Mouse (Mus musculus) granulocyte monocyte progenitor cell, adult 5-6 weeks (primary cell): ENCODE results near the gene Prcc. TPM values are rescaled to one million over a fixed set of nuclear protein-coding genes. Genes with fewer than 3 reads are reported as not detected.
"Not testable (repeated sequence)": the region's sequence is repeated elsewhere in the genome, so short reads cannot be mapped to it uniquely, and the experiment has no call there.

Experiments used
- ATAC-seq: replicated peaks from 2 replicates; pipeline ENCODE4 v1.8.0; 2016; ENCODE audit warnings: mild to moderate bottlenecking, moderate TSS enrichment, inconsistent platforms; ENCODE audit not compliant: poor library complexity, severe bottlenecking
- total RNA-seq, 2 experiments: library from RNA; stranded (forward) in 1 of 2; stranded (reverse) in 1 of 2; fragments of 200-712, 200-1000 nt in 1 of 2; fragments of >200 nt in 1 of 2; fragmentation: Nextera tagmentation in 1 of 2; gene quantifications; 2 replicates each; pipeline ENCODE4 v1.2.3; 2014 to 2017

The Prcc gene
- total RNA-seq, 2 experiments from 2014 or later, result 25.9 to 29.6 TPM

DNA sequence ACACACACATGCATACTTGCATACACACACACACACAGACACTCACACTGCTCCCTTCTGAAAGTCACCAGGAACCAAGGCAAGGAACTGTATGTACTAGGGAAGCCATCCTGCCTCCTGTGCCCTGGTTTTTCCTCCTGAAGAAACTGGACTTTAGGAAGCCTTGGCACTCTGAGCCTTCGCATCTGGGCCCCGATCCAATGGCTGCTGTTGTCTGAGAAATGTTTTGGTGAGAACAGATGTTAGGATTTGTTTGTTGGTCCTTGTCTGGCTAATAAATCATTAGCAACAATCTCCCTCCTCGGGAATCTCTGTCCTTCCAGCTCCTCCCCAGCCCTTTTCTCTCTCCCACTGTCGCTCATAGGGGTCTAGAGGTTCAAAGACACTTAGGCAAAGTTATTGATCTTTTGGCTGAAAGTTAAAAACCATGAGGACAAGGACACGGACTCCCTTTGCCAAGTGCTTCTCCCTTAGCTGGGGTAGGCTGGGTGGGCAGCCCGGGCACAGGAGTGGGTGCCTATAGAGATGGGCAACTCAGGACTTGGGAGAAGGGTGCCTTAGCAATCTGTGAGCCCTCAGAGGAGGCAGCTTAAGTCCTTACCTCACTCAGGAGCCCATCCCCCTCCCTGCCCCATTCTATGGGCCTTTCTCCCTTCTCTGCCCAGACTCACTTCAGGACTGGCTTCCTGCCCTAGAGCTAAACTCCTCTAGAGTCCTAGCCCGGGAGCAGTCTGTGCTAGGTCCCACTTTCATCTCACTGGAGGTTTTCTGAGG lies 30.4 kb downstream of the Prcc start:
- no peak for ATAC-seq

DNA sequence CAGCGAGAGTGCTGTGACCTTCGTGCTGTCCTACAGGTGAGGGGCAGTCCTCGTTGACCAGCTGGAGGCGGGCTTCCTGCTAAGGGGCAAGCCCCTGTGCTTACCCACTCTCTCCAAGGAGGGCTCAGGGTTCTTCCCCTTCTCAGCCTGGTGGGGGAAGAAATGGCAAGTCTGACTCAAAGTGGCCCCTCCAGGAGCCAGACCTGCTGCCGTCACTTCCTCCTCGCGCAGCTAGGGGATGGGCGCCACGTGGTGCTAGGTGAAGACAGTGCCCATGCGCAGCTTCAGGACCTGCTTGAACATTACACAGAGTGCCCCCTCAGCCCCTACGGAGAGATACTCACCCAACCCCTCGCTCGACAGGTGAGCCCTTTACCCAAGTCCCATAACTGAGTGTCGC lies 36.3 kb downstream of the Prcc start:
- peak; percentile 66 for ATAC-seq

DNA sequence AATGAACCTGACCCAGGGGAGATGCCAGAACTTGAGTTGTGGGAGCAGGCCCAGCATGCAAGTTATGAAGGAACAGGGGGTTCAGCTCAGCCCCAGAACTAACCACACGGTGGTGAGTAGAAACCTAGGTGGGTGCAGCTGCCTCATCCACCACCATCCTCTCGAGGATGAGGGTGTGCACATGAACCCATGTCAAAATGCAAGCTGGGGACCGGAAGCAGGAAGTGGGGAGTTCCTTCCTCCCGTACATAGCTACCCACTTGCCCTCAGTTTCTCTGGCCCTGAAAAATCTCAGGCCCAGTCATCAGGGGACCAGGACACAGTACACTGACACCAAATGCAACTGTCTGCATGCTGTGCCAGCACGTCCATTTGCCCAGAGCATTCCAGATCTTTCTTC lies 37.7 kb downstream of the Prcc start:
- peak; percentile 29; the same call in 1 of the 2 replicates for ATAC-seq

DNA sequence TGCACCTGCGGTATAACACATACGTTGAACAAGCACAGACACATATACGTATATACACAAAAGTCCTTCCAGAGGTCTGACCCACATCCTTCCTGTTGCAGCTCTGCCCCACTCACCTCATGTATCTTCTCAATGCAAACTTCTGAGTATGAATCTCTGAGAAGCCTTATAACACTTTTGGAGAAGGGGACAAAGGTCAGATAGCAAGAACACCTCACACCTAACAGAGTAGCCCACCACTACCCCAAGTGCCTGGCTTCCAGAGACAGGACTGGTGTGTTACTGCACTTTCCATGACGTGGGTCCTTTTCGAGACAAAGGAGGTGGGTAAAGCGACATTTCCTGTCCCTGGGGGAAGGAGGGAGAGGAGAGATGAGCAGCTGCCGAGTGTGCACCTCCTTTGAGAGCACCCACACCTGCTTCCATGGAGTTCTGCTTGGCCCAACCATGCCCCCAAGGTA lies 38.7 kb downstream of the Prcc start, which contains the start of gene Sh2d2a:
TSS of gene Sh2d2a (plus strand) at position 106 of the 461 bp plus-strand sequence.
- no peak for ATAC-seq

DNA sequence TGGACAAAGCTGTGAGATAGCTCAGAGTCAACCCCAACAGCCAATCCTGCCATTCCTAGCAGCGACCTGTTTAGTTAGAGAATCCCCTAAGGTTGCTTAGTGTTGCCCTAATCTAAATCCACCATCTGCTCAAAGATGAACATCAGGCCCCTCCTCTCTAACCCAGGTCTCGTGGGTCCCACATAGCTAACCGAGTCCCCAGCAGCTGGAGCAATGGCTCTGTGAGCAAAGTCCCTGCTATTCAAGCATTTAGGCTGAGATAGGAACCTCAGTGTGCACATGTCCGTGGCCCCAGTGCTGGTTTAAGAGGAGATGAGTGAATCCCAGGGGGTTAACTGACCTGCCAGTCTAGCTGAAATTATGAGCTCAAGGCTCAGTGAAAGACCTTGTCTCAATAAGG lies 39.2 kb downstream of the Prcc start:
- ATAC-seq, result no peak

DNA sequence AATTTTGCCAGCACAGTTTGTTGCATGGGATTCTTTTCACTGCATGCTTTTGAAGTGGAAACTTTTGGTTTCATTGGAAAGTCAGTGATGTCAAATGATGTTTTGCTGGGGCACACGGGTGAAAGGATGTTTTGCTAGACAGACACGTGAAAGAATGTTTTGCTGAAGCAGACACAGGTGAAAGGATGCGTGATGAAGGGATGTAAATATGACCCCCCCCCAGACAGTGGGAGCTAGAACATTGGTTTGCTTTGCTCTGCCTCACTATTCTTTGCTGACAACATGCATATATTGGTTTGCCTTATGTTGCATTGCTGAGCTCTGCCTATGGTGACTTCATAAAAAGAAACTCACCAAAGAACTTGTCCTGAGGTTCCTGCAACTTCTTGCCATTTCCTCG lies 40.4 kb downstream of the Prcc start:
- ATAC-seq, result no peak

DNA sequence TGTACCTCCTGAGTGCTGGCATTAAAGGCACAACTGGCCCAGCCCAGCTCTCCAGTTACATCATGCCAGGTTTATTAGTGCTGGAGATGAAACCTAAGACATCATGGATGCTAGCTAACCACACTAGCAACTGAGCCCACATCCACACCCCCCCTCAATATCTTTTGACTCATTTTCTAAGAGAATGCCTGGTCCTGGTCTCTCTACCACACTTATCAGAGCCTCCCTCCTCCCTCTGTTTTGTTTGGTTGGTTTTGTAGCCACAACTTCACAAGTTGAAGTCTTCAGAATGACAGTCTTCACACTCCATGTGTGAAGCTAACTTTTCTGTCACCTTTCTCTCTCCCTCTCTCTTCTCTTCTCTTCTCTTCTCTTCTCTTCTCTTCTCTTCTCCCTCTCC lies 44.5 kb downstream of the Prcc start:
- ATAC-seq, result no peak

DNA sequence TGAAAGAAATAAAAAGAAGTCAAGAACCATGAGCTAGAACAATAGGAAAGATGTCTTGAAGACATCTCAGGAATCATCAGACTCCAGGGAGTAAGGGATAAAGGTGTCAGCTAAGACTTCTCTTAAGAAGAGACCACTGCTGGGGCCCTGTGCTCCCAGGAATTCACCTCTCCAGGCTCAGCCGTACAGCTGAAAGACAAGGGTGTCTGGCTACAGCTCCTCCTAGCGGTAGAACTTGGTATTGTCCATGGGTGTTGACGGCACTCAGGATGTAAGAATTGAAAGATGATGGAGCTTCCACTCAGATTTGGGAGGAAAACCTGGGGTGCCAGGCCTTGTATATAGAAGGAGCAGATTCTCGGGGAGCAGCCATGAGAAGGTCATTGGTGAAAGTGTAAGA lies 46.8 kb downstream of the Prcc start:
- ATAC-seq, result peak; percentile 80

DNA sequence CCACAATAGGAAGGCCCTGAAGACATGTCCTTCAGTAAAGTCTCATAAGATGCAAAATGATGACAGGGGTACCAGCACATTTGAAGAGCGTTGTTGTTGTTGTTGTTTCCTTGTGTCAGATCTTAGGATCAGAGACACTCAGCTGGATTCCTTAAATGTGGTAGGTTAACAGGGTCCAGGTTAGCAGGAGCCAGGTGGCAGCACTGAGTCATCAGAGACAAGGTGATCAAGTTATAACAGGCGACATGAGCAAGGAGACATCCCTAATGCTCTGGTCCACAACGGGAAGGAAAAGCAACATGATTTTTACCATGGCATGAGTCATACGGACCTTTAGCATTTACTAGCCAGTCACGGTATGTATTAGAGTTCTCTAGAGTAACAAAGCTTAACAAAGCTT lies 51.9 kb downstream of the Prcc start:
- no peak for ATAC-seq

DNA sequence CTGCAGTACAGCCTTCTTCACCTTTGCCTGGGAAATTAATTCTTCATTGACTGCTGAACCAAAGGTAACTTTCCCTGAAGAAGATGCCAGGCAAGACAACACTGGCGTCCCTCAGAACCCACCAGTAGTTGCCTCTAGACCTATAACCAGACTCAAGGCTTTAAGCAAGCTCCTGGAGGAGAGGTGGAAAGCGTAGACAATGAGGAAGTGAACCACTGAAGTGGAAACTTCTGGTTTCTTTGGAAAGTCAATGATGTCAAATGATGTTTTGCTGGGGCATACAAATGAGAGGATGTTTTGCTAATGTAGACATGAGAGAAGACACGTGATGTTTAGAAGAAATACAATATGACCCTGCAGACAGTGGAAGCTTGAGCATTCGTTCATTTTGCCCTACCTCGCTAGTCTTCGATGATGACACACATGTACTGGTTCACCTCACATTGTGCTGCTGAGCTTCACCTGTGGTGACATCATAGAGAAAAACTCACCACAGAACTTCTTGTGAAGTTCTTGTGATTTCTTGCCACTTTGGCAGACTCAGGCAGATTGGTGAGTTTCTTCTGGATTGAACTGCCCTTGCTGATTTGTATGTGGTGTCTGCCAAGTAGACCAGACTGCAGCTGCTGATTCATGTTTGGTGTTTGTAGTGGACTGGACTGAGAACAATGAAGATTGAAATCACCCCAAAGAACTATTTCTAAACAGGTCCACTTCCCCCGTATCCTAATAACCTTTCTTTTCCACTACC lies 53.1 kb downstream of the Prcc start:
- no peak for ATAC-seq

DNA sequence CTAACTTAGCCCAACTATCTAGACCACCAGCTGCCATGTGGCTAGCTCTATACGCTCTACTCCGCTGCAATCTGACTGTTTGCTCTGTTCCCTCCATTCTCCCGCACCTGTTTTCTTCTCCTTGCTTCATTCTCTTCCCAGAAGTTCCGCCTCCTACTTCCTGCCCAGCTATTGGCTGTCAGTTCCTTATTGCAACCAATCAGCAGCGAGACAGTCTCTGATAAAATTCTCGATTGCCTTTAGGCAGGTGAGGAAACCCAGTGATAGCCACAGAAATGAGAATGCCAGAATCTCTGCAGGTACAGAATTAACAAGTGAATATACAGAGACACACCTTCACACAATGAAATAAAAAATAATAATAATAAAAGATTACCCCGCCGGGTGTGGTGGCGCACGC lies 56.4 kb downstream of the Prcc start:
- no peak; the same call in 1 of the 2 replicates for ATAC-seq

DNA sequence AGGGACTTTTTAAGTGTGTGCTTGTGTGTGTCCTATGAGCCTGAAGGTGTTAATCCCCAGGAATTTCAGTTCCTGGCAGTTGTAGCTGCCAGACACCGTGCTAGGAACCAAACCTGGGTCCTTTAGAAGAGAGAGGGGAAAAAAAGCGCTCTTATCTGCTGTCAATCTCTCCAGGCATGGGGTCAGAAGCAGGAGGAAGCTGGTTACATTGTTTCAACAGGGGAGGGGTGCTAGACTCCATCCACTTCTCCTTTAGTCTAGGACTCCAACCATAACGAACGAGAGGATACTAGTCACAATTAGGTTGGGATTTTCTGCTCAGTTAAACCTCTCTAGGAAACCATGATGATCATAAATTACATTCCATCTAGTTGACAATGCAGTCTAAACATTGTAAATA lies 57.0 kb downstream of the Prcc start:
- peak; percentile 76 for ATAC-seq

DNA sequence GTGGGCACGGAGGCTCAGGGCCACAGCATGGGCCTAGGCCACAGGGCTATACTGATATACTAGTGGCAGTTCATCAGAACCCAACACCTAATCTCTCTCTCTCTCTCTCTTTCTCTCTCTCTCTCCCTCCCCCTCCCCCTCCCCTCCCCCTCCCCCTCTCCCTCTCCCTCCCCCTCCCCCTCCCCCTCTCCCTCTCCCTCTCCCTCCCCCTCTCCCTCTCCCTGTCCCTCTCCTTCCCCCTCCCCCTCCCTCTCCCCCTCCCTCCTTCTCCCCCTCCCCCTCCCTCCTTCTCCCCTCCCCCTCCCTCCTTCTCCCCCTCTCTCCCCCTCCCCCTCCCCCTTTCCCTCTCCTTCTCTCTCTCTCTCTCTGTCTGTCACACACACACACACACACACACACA lies 61.2 kb downstream of the Prcc start, which contains the start of gene Pear1:
TSS of gene Pear1 (minus strand) at position 101 of the 400 bp plus-strand sequence.
- not testable (repeated sequence) for ATAC-seq

DNA sequence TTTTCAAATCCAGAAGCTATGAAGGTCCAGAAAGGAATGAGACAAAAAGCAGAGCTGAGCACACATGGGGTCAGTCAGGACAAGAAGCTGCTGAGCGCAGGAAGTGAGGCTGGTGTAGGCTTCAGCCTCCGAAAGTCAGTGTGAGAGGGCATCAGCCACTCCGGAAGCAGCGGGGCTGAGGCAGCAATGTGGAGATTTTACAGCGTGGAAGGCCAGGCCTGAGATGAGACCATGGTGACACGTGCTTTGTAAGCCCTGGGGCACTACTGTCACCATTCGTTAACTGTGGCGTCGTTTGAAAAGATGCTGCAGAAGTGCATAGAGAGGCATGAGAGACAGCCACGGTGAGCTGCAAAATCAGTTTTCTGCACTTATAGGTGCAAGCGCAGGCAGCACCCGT lies 67.2 kb downstream of the Prcc start:
- no peak for ATAC-seq

DNA sequence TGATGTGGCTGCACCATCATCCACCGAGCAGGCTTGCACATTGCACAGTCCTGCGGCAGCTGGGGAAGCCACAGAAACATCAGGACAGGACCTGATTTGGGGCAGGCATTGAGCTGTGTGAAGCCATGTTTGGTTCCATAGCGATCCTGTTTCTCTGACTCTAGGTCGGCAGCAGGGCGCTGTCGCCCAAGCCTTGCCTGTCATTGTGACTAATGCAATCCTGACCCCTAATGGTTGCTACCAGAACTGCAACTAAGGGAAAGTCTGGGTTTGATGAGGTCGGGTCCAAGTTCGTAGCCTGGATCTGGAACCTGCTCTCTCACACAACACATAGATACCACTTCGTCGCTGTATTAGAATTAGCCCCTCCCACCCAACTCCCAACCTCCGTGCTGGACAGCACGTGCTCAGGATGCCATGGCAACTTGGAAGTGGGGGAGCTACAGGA lies 68.7 kb downstream of the Prcc start:
- peak; percentile 81 for ATAC-seq

DNA sequence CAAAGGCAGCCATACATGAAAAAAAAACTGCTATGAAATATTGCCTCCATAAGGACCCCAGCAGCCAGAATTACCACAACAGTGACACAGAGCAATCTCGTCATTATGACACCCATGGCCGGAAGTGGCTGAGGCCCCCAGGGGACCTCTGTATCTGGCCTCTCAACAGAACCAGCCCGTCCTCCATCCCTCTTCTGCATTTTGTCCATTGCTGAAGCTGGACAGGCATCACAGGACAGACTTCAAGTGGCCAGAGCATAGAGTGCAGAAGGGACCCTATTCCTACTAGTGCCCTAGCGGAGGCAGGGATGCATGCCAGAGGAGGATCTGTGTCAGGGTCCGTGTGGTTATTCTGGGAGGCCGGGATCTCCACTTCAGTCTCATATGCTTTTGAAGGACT lies 69.2 kb downstream of the Prcc start:
- peak; percentile 33 for ATAC-seq

DNA sequence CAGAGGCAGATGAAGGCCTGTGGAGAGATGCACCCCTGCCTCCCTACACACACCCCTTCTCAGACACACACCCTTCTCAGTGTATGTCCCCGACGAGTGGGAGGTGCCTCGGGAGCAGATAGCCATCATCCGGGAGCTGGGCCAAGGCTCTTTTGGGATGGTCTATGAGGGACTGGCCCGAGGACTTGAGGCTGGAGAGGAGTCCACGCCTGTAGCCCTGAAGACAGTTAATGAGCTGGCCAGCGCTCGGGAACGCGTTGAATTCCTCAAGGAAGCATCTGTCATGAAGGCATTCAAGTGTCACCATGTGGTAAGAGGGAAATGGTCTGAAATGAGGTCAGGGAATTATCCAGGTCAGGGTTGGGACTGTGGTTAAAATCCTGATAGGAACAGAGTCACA lies 72.5 kb downstream of the Prcc start:
- ATAC-seq, result no peak

DNA sequence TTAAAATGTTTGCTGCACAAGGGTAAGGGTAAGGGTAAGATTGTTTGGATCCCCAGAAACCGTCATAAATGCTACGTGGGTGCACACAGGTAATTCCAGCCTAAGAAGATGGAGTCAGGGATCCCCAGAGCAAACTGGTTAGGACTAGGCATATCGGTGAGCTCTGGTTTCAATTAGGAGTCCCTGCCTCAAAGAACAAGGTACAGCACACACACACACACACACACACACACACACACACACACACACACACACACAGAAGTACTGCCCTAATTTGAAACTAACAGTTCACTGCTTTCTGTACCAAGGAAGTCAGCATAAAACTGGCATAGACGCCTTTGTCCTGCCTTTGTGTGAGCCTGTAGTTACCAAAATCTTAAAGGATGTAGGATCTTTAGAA lies 73.0 kb downstream of the Prcc start:
- no peak for ATAC-seq

DNA sequence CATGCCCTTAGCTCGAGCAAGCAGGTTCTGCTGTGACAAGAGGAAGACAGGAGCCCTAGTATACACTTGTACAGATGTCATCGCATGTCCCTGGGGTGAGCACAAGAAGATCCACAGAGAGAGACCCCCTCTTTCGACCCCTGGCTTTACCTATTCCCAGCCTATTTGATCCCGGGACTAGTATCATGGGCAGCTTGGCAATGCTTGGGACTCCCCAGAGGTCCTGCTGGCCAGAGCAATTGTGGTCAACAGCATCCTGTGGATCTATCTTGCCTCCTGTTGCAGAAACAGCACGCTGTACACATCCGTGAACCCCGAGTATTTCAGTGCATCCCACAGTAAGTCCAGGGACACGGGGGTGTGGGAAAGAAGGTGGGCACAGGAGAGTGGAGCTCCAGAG lies 74.1 kb downstream of the Prcc start:
- ATAC-seq, result no peak

DNA sequence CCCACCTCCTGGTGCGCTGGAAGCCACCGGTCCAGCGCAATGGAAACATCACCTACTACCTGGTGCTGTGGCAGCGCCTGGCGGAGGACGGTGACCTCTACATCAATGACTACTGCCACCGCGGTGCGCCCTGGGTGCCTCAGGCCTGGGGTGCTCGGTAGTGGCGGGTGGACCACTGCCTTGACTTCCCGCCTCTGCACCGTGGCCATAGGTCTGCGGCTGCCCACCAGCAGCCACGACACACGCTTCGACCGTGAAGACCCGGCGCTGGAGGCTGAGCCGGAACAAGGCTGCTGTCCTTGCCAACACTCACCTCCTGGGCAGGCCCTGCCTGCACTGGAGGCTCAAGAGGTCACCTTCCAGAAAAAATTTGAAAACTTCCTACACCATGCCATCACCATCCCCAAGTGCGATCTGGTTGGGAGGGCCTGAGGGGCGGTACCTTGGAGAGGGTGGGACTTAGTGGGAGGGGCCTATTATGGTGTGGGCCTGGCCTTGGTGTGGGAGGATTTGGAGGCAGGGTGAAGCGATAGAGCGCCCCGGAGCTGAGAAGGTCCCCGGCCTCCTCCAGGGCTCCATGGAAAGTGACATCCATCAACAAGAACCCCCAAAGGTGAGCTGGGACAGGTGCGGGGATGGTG lies 76.0 kb downstream of the Prcc start:
- peak; percentile 43; the same call in 1 of the 2 replicates for ATAC-seq
